Mouse (Mus musculus) heart, postnatal 0 days (tissue): Measurements from ENCODE around the gene Kcnd3. TPM values are rescaled to one million over a fixed set of nuclear protein-coding genes. Genes with fewer than 3 reads are reported as not detected.

Experiments used
- ATAC-seq: fragments of 200-750 bp; cut with Nextera tagmentation; 2 replicates; pipeline ENCODE4 v1.8.0; 2017; ENCODE audit warnings: low read depth, moderate number of reproducible peaks, moderate library complexity; ENCODE audit not compliant: insufficient read depth
- DNase-seq: peaks from one replicate; pipeline ENCODE4 v3.0.0-alpha.2; 2016; ENCODE audit warnings: low spot score
- H3K27ac ChIP-seq: fragments of 300-500 bp; sonication (generic); 2 replicates; pipeline ENCODE4 v1.5.1; 2014; ENCODE audit warnings: low read depth, mild to moderate bottlenecking
- H3K27me3 ChIP-seq: fragments of 300-500 bp; sonication (generic); 2 replicates; pipeline ENCODE4 v1.6.1; 2014; ENCODE audit warnings: low read length, mixed read lengths; ENCODE audit not compliant: control insufficient read depth, insufficient read depth
- H3K36me3 ChIP-seq: fragments of 300-500 bp; sonication (generic); replicated peaks from 2 replicates; pipeline ENCODE4 v1.6.1; 2014; ENCODE audit warnings: low read length, mixed read lengths; ENCODE audit not compliant: control insufficient read depth, insufficient read depth
- H3K4me1 ChIP-seq: fragments of 300-500 bp; sonication (generic); 2 replicates; pipeline ENCODE4 v1.6.1; 2014; ENCODE audit warnings: antibody characterized with exemption; ENCODE audit not compliant: control insufficient read depth, insufficient read depth
- H3K4me2 ChIP-seq: fragments of 300-500 bp; sonication (generic); 2 replicates; pipeline ENCODE4 v1.6.1; 2014; ENCODE audit warnings: low read depth, mild to moderate bottlenecking, low read length, moderate library complexity
- H3K4me3 ChIP-seq: fragments of 300-500 bp; sonication (generic); 2 replicates; pipeline ENCODE4 v1.5.1; 2014; ENCODE audit warnings: low read depth, low read length
- H3K9ac ChIP-seq: fragments of 300-500 bp; sonication (generic); replicated peaks from 2 replicates; pipeline ENCODE4 v1.6.1; 2014; ENCODE audit warnings: low read depth, low read length, mixed read lengths
- H3K9me3 ChIP-seq: fragments of 300-500 bp; sonication (generic); replicated peaks from 2 replicates; pipeline ENCODE4 v1.6.1; 2016; ENCODE audit warnings: low read length; ENCODE audit not compliant: control insufficient read depth
- CTCF ChIP-seq: IDR thresholded peaks from 2 replicates; pipeline ENCODE4 v1.5.1; 2016; ENCODE audit warnings: antibody characterized with exemption, control low read depth, low read depth
- EP300 ChIP-seq: IDR thresholded peaks from 2 replicates; pipeline ENCODE4 v1.6.1; 2016; ENCODE audit warnings: antibody characterized with exemption, low read depth
- WGBS: fragments of 180-500 bp; shearing (Covaris S2); extraction: QIAGEN DNeasy Blood & Tissue Kit; methylation state at CpG from one replicate; pipeline ENCODE4 v1.1.7; 2014; 5-methylcytosine and 5-hydroxymethylcytosine counted together
- polyA plus RNA-seq: library from polyadenylated mRNA; unstranded; fragments of >200 nt; fragmentation: Nextera tagmentation; extraction: Ambion mirVana; gene quantifications from 2 replicates; pipeline ENCODE4 v1.2.1, GENCODE M21; 2015
- total RNA-seq: library from RNA; depleted of rRNA; stranded (reverse); fragments of >200 nt; gene quantifications from 2 replicates; pipeline ENCODE4 v1.2.3, GENCODE M21; 2014; ENCODE audit warnings: low replicate concordance

Gene Kcnd3
- total and polyA plus RNA-seq, 2 experiments from 2014 or later = 0.27 to 2.4 TPM

- no peak overlapping the region for H3K4me2 ChIP-seq
- no peak overlapping the region for H3K9ac ChIP-seq
- 74% methylated on average over 8 of the region's 8 CpGs for WGBS
- H3K9me3 ChIP-seq = no peaks in the 10 kb centered on the region
- TF ChIP-seq CTCF = no peak
- TF ChIP-seq EP300 = no peak
- no peak overlapping the region for H3K4me3 ChIP-seq
- no peaks in the 10 kb centered on the region for H3K27me3 ChIP-seq
- ATAC-seq = no peak
- H3K4me1 ChIP-seq = no peaks in the 10 kb centered on the region
- no peaks in the 10 kb centered on the region for H3K36me3 ChIP-seq
- H3K27ac ChIP-seq = no peak overlapping the region
- no peak for DNase-seq
Measured at GRCm38 (mm10) chr3:105466538-105466937, 14.4 kb downstream of the Kcnd3 start.

GRCm38 (mm10) chr3:105472564-105472963 is 20.4 kb downstream of the Kcnd3 start:
- no peaks in the 10 kb centered on the region for H3K36me3 ChIP-seq
- H3K4me3 ChIP-seq = no peak overlapping the region
- no peak overlapping the region for H3K9ac ChIP-seq
- DNase-seq (no peak), ATAC-seq (no peak)
- H3K27ac ChIP-seq = no peak overlapping the region
- 81% methylated on average over 1 of the region's 1 CpGs for WGBS
- H3K9me3 ChIP-seq = no peaks in the 10 kb centered on the region
- no peaks in the 10 kb centered on the region for H3K27me3 ChIP-seq
- TF ChIP-seq EP300 (no peak), CTCF (no peak)
- H3K4me1 ChIP-seq = no peaks in the 10 kb centered on the region
- no peak overlapping the region for H3K4me2 ChIP-seq

GRCm38 (mm10) chr3:105476408-105476807 is 24.3 kb downstream of the Kcnd3 start:
- Histone ChIP-seq H3K9me3 (no peaks in the 10 kb centered on the region), H3K4me2 (no peak overlapping the region), H3K9ac (no peak overlapping the region), H3K4me3 (no peak overlapping the region), H3K36me3 (no peaks in the 10 kb centered on the region), H3K27ac (no peak overlapping the region), H3K4me1 (no peaks in the 10 kb centered on the region), H3K27me3 (no peaks in the 10 kb centered on the region)
- TF ChIP-seq CTCF (no peak), EP300 (no peak)
- ATAC-seq (no peak), DNase-seq (no peak)
- WGBS = 47% methylated on average over 1 of the region's 1 CpGs

GRCm38 (mm10) chr3:105478876-105479275 is 26.7 kb downstream of the Kcnd3 start:
- H3K4me3 ChIP-seq = no peak overlapping the region
- TF ChIP-seq EP300 = no peak
- DNase-seq (no peak), ATAC-seq (no peak)
- no peaks in the 10 kb centered on the region for H3K4me1 ChIP-seq
- H3K9ac ChIP-seq = no peak overlapping the region
- no peaks in the 10 kb centered on the region for H3K36me3 ChIP-seq
- no peaks in the 10 kb centered on the region for H3K27me3 ChIP-seq
- WGBS = 73% methylated on average over 4 of the region's 4 CpGs
- H3K9me3 ChIP-seq = no peaks in the 10 kb centered on the region
- H3K4me2 ChIP-seq = no peak overlapping the region
- no peak overlapping the region for H3K27ac ChIP-seq

GRCm38 (mm10) chr3:105481419-105481818 is 29.3 kb downstream of the Kcnd3 start:
- ATAC-seq (no peak), DNase-seq (no peak)
- no peak overlapping the region for H3K27ac ChIP-seq
- H3K36me3 ChIP-seq = no peaks in the 10 kb centered on the region
- H3K27me3 ChIP-seq = no peaks in the 10 kb centered on the region
- 73% methylated on average over 8 of the region's 8 CpGs for WGBS
- no peak overlapping the region for H3K4me2 ChIP-seq
- no peak overlapping the region for H3K4me3 ChIP-seq
- no peaks in the 10 kb centered on the region for H3K4me1 ChIP-seq
- H3K9ac ChIP-seq = no peak overlapping the region
- TF ChIP-seq EP300 (no peak), CTCF (no peak)
- H3K9me3 ChIP-seq = no peaks in the 10 kb centered on the region

- ATAC-seq (no peak), DNase-seq (no peak)
- no peaks in the 10 kb centered on the region for H3K4me1 ChIP-seq
- TF ChIP-seq EP300 = no peak
- TF ChIP-seq CTCF = no peak
- no peaks in the 10 kb centered on the region for H3K27me3 ChIP-seq
- no peaks in the 10 kb centered on the region for H3K36me3 ChIP-seq
- no peak overlapping the region for H3K27ac ChIP-seq
- WGBS = 54% methylated on average over 13 of the region's 13 CpGs
- no peak overlapping the region for H3K4me2 ChIP-seq
- H3K9me3 ChIP-seq = no peaks in the 10 kb centered on the region
- no peak overlapping the region for H3K4me3 ChIP-seq
- no peak overlapping the region for H3K9ac ChIP-seq
Measured at GRCm38 (mm10) chr3:105483651-105484052, 31.5 kb downstream of the Kcnd3 start.
